Mouse (Mus musculus): ENCODE measurements around the gene Cog5.

The Cog5 gene

GRCm38 (mm10) chr12:31892079-31892478, 237.4 kb downstream of the Cog5 start:
- TF ChIP-seq GATA4 (IDR thresholded peaks at IDR 0.05; ENCODE audit: insufficient replicate concordance, low read length), result no peak

GRCm38 (mm10) chr12:31892771-31893170, 238.1 kb downstream of the Cog5 start:
- TF ChIP-seq GATA4 (IDR thresholded peaks at IDR 0.05; ENCODE audit: insufficient replicate concordance, low read length), result no peak

DNA sequence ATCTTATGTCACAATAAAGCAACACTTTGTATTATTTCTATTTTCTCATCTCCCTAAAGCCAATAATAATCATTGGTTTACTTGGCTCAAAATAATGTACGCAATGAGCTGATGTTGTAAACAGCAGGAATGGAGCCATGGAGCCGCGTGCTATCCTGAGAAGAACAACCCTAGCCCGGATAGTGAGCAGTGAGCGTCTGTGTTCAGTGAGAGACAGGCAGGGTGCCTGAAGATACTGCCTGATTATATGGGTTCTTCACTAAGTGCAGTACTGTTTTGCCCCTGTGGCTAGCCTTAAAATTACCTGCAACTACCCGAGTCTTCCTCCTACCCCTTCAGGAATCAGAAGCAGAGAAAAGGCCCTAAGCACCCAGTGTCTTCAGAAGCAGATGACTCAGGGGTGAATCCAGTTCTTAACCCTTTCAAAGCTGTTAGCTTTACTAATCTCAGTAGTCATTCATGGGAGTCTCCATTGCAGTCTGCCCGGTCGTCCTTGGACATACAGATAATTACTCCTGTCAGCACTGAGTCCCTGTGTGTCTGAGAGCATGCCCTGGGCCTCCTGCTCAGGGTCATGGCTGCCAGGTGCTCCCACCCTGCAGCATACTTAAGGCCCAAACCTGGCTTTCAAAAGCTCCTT, 240.5 kb downstream of the Cog5 start:
- no peak for TF ChIP-seq GATA4 (IDR thresholded peaks at IDR 0.05; ENCODE audit: insufficient replicate concordance, low read length)

DNA sequence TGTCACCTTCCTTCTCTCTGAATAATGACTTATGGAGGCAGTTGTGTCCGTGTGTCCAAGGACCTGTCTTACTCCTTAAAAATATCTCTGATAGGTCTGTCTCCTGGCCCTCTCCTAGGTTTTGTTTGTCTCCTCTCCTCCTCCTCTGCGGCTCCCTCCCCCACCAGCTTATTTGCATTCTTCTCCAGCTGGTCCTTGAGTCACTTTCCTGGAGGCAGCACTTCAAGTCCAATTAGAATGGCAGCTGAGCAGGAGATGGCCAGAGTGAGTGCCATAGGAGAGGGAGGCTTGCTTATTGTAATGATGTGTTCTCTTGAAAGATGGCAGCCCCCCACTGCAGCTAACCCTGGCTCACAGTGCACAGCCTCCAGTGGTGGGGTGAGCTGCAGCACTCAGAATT, 241.2 kb downstream of the Cog5 start:
- TF ChIP-seq GATA4 (IDR thresholded peaks at IDR 0.05; ENCODE audit: insufficient replicate concordance, low read length), result no peak

- no peak for TF ChIP-seq GATA4 (IDR thresholded peaks at IDR 0.05; ENCODE audit: insufficient replicate concordance, low read length)
Observed at GRCm38 (mm10) chr12:31896295-31896694, 241.6 kb downstream of the Cog5 start.

GRCm38 (mm10) chr12:31896986-31897385, 242.3 kb downstream of the Cog5 start:
- TF ChIP-seq GATA4 (IDR thresholded peaks at IDR 0.05; ENCODE audit: insufficient replicate concordance, low read length), result no peak

GRCm38 (mm10) chr12:31897456-31897855, 242.8 kb downstream of the Cog5 start:
- TF ChIP-seq GATA4 (IDR thresholded peaks at IDR 0.05; ENCODE audit: insufficient replicate concordance, low read length), result no peak

GRCm38 (mm10) chr12:31900391-31900914, 245.8 kb downstream of the Cog5 start:
- TF ChIP-seq GATA4 (IDR thresholded peaks at IDR 0.05; ENCODE audit: insufficient replicate concordance, low read length), result no peak

- TF ChIP-seq GATA4 (IDR thresholded peaks at IDR 0.05; ENCODE audit: insufficient replicate concordance, low read length), result no peak
Observed at GRCm38 (mm10) chr12:31905696-31906551, 251.3 kb downstream of the Cog5 start.

GRCm38 (mm10) chr12:31907436-31907835, 252.8 kb downstream of the Cog5 start:
- no peak for TF ChIP-seq GATA4 (IDR thresholded peaks at IDR 0.05; ENCODE audit: insufficient replicate concordance, low read length)

DNA sequence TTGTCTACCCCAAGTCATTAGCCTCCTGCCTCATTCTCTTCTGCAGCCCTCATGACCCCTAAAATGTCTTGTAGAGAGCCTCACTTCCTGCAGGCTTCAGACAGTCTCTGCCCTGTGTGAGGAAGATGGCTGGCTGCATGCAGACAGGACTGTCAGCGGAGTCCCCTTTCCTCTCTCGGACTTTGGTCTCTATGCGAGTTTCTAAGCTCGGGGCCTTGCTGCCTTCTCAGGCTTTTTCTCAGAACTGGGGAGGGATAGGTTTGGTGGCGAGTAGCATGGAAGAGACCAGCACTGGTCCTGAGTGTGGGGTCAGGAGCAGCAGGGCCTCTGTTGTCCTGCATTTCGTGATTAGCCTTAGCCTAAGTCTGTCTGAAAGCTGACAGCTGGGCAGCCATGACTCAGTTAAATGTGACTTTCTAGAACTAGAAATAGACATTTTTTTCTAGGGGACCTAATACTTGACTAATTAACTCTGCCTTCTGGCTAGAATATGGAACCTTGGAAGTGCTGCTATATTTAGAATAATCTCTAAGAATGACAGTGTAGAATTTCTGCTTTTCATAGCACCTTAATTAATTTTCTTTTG, 258.4 kb downstream of the Cog5 start:
- no peak for TF ChIP-seq GATA4 (IDR thresholded peaks at IDR 0.05; ENCODE audit: insufficient replicate concordance, low read length)

GRCm38 (mm10) chr12:31913614-31914013, 258.9 kb downstream of the Cog5 start:
- TF ChIP-seq GATA4 (IDR thresholded peaks at IDR 0.05; ENCODE audit: insufficient replicate concordance, low read length), result no peak

GRCm38 (mm10) chr12:31916691-31917090, 262.0 kb downstream of the Cog5 start:
- TF ChIP-seq GATA4 (IDR thresholded peaks at IDR 0.05; ENCODE audit: insufficient replicate concordance, low read length), result no peak

DNA sequence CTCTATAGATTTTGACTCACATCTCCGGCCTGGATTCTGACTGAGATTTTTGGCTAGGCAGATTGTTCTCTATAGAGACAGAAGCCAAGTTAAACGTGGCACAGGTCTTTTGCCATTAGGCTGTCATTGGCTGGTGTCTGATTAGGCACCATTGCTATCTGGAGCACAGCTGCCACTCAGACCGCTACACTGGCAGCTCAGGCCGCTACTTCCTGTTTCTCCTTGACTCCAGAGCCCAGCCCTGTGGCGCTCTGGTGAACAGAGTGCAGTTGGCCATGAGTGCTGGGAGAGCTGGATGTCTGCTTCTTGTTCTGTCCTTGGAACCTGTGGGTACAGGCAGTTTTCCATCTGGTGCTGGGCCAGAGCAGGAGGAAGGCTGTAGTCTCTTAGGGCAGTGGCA, 262.6 kb downstream of the Cog5 start:
- no peak; the same call in 1 of the 2 replicates for TF ChIP-seq GATA4 (IDR thresholded peaks at IDR 0.05; ENCODE audit: insufficient replicate concordance, low read length)

- no peak for TF ChIP-seq GATA4 (IDR thresholded peaks at IDR 0.05; ENCODE audit: insufficient replicate concordance, low read length)
Observed at GRCm38 (mm10) chr12:31920464-31921405, 266.1 kb downstream of the Cog5 start.

All from liver, adult (tissue).